Mouse (Mus musculus): ENCODE results near the gene Ptprh.

Ptprh gene

DNA sequence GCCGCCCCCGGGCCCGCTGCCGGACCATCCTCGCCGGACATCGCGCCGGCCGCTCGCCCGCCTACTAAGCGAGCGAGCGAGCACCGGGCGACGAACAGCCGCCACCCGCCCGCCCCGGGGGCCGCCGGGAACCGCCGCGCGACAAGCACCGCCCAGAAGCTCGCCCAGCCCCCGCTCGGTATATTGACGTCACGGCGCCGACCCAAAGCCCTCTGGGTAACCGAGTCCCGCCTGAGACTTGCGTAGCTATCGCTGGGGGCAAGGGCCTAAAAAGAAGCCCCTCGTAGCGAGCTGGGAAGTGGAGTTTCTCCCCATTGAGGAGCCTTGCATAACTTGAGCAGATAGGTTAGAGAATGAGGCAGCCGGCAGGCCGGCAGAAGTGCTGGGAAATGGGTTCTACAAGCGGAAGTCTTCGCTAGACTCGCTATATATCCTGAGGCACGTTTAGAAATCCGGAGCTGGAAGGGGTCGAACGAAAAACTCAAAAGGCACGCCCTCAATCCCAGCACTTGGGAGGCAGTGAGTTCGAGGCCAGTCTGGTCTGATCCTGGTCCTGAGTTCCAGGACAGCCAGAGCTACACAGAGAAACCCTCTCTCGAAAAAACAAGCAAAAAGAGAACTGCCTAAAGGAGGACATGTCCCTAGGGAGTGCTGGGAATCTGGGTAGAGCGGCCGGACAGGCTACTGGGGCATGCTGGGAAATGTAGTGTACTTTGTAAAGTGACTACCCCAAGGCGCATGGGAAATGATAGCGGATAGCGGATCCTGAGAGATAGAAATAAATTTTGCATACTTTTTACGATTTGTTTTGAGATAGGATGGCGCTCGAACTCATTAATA, 102.1 kb downstream of the Ptprh start, which contains the start of gene Ppp1r12c:
Gene Ppp1r12c, minus strand, starts transcription at position 123 of the 840 bp plus-strand sequence.
- peak; percentile 95 for DNase-seq (ENCODE audit: low spot score)

GRCm38 (mm10) chr7:4500892-4501471, 102.9 kb downstream of the Ptprh start:
- DNase-seq (ENCODE audit: low spot score) = peak; percentile 48

DNA sequence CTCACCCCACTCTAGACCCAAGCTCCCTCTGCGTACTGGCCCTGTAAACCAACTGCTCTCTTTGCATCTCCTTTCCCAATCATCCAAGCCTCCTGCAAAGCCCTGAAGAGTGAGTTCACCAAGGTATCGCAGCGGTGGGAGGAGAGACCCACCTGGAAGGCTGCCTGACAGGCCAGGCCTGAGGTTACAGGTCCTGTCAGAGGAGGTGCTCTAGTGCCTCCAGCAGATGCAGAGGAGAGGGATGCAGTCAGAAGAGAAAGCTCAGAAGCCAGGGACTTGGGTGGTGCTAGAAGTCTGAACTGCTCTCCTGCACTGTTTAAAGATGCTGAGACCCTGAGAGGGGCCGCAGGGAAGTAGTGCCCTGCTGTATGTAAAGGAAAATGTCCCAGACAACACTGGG, 104.8 kb downstream of the Ptprh start:
- no peak for DNase-seq (ENCODE audit: low spot score)
